Mouse (Mus musculus) right cerebral cortex, postnatal 10 days (tissue): ENCODE data around the gene Sf3a1.

Source experiments
- DNase-seq, 2 experiments: peaks; one replicate each; pipeline ENCODE4 v3.0.0; 2021; ENCODE audit warnings: low spot score in 2 of 2

Sf3a1 gene

GRCm38 (mm10) chr11:4134986-4135935 is 24.9 kb upstream of the Sf3a1 start, which contains the start of gene Rnf215:
Rnf215 (plus strand) TSS chr11:4135202.
- DNase-seq: peak; percentile 90 to 94

- DNase-seq: no peak
These were observed 21.2 kb upstream of the Sf3a1 start for GRCm38 (mm10) chr11:4138964-4139363.

- no peak for DNase-seq
These were observed 18.6 kb upstream of the Sf3a1 start for GRCm38 (mm10) chr11:4141505-4141904.

GRCm38 (mm10) chr11:4142352-4142751 is 17.8 kb upstream of the Sf3a1 start:
- DNase-seq: no peak

- peak; percentile 65 to 72 for DNase-seq
These were observed 16.7 kb upstream of the Sf3a1 start for GRCm38 (mm10) chr11:4143281-4144062.

GRCm38 (mm10) chr11:4146381-4146780 is 13.8 kb upstream of the Sf3a1 start:
- DNase-seq: no peak

GRCm38 (mm10) chr11:4147098-4147497 is 13.1 kb upstream of the Sf3a1 start:
- DNase-seq: no peak

GRCm38 (mm10) chr11:4148120-4148519 is 12.0 kb upstream of the Sf3a1 start:
- DNase-seq: no peak

GRCm38 (mm10) chr11:4148536-4149156 is 11.5 kb upstream of the Sf3a1 start:
- no peak for DNase-seq

- DNase-seq: no peak
These were observed 10.3 kb upstream of the Sf3a1 start for GRCm38 (mm10) chr11:4149886-4150285.

- no peak for DNase-seq
These were observed 6.5 kb upstream of the Sf3a1 start for GRCm38 (mm10) chr11:4153694-4154093.

- DNase-seq: no peak
These were observed 4.5 kb upstream of the Sf3a1 start for GRCm38 (mm10) chr11:4155641-4156040.

GRCm38 (mm10) chr11:4158676-4159075 is 1.5 kb upstream of the Sf3a1 start:
- DNase-seq: no peak

- DNase-seq: no peak
These were observed 769 bp downstream of the Sf3a1 start for GRCm38 (mm10) chr11:4160758-4161480.

- DNase-seq: no peak
These were observed 4.6 kb downstream of the Sf3a1 start for GRCm38 (mm10) chr11:4164701-4165100.

GRCm38 (mm10) chr11:4166467-4167090 is 6.4 kb downstream of the Sf3a1 start:
- DNase-seq: no peak

- peak; percentile 88 to 89 for DNase-seq
These were observed 14.4 kb downstream of the Sf3a1 start for GRCm38 (mm10) chr11:4174586-4174985.

GRCm38 (mm10) chr11:4177716-4178115 is 17.6 kb downstream of the Sf3a1 start:
- no peak for DNase-seq

GRCm38 (mm10) chr11:4182061-4182460 is 21.9 kb downstream of the Sf3a1 start:
- no peak for DNase-seq

- DNase-seq: peak in 1 of 2 experiments; percentile 57
These were observed 23.4 kb downstream of the Sf3a1 start for GRCm38 (mm10) chr11:4183511-4183910.
